Mouse (Mus musculus) lung, adult 2 months (tissue): Measurements from ENCODE around the gene Arid5a.

Source experiments
- CTCF ChIP-seq: fragments of 200-500 bp; IDR thresholded peaks from 2 replicates; pipeline ENCODE4 v1.5.1; 2011; ENCODE audit warnings: mild to moderate bottlenecking, low read length, control low read depth; ENCODE audit not compliant: insufficient read depth
- POLR2A ChIP-seq: fragments of 200-500 bp; IDR thresholded peaks from 2 replicates; pipeline ENCODE4 v1.6.1; 2011; ENCODE audit warnings: low read depth, mild to moderate bottlenecking, control low read depth, low read length, borderline replicate concordance; ENCODE audit errors: extremely low read depth

DNA sequence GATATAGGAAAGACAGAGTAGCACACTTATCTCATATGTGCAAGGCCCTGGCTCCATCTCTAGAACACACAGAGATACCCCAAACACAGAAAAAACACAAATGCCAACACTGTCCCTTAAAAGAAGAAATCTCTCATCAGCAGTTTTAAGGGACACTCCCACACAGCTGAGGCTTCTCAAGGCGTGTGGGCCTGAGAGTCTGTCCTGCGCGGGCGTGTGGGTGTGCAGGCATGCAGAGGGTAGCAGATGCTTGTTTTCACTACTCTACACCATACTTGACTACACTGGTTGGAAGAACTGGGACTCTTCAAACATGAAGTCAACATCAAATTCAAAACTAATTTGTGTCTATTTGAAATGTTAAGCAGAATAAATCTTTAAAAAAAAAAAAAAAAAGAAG lies 44.8 kb downstream of the Arid5a start:
- no peak for TF ChIP-seq POLR2A
- TF ChIP-seq CTCF = no peak
